Mouse (Mus musculus): ENCODE data around the gene Armc8.

Armc8 gene

GRCm38 (mm10) chr9:99441647-99442433 is 126.9 kb downstream of the Armc8 start:
- DNase-seq: no peak

GRCm38 (mm10) chr9:99440941-99441340 is 127.8 kb downstream of the Armc8 start:
- no peak for DNase-seq

- no peak for DNase-seq
These were observed 129.6 kb downstream of the Armc8 start for GRCm38 (mm10) chr9:99439064-99439463.

- DNase-seq: no peak
These were observed 130.7 kb downstream of the Armc8 start for GRCm38 (mm10) chr9:99437781-99438565.

- no peak for DNase-seq
These were observed 131.5 kb downstream of the Armc8 start, which contains the start of gene Mras for GRCm38 (mm10) chr9:99437031-99437764. Gene Mras, minus strand, starts transcription at chr9:99437381.

GRCm38 (mm10) chr9:99436182-99437030 is 132.3 kb downstream of the Armc8 start:
- DNase-seq: peak; percentile 79

GRCm38 (mm10) chr9:99435619-99436181 is 133.0 kb downstream of the Armc8 start:
- DNase-seq: peak; percentile 59

- DNase-seq: no peak
These were observed 133.6 kb downstream of the Armc8 start for GRCm38 (mm10) chr9:99434892-99435618.

GRCm38 (mm10) chr9:99432478-99432877 is 136.2 kb downstream of the Armc8 start:
- DNase-seq: no peak

- DNase-seq: no peak
These were observed 136.7 kb downstream of the Armc8 start for GRCm38 (mm10) chr9:99431963-99432362.

GRCm38 (mm10) chr9:99431346-99431745 is 137.4 kb downstream of the Armc8 start:
- no peak for DNase-seq

- no peak for DNase-seq
These were observed 137.9 kb downstream of the Armc8 start for GRCm38 (mm10) chr9:99430806-99431205.

- DNase-seq: no peak
These were observed 138.9 kb downstream of the Armc8 start for GRCm38 (mm10) chr9:99429845-99430244.

- DNase-seq: no peak
These were observed 139.9 kb downstream of the Armc8 start for GRCm38 (mm10) chr9:99428601-99429331.

All from lung, postnatal 10 days (tissue).